Mouse (Mus musculus): ENCODE measurements around the gene Snapc1. TPM values are rescaled to one million over a fixed set of nuclear protein-coding genes. Genes with fewer than 3 reads are reported as not detected.

Snapc1 gene
- polyA plus RNA-seq, 2 experiments from 2014 or later: 19.4 to 24.7 TPM

DNA sequence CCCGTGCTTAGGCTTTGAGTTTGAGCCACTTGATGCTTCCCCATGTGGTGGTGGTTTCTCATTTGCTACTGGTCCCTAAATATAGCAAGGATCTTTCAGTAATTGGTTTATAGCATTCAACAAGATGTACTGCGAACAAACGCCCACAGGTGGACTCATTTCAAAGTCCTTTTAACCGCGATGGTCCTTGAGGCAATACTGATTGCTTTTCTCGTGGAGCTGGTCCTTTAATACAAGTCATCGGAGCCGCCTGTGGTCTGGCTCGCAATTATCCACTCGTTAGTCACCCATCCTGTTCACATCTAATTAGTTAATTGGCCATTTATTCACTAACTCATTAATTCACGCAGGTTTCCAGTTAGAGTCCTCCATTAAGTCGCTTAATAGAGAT is 32.6 kb downstream of the Snapc1 start:
- ATAC-seq: no peak

DNA sequence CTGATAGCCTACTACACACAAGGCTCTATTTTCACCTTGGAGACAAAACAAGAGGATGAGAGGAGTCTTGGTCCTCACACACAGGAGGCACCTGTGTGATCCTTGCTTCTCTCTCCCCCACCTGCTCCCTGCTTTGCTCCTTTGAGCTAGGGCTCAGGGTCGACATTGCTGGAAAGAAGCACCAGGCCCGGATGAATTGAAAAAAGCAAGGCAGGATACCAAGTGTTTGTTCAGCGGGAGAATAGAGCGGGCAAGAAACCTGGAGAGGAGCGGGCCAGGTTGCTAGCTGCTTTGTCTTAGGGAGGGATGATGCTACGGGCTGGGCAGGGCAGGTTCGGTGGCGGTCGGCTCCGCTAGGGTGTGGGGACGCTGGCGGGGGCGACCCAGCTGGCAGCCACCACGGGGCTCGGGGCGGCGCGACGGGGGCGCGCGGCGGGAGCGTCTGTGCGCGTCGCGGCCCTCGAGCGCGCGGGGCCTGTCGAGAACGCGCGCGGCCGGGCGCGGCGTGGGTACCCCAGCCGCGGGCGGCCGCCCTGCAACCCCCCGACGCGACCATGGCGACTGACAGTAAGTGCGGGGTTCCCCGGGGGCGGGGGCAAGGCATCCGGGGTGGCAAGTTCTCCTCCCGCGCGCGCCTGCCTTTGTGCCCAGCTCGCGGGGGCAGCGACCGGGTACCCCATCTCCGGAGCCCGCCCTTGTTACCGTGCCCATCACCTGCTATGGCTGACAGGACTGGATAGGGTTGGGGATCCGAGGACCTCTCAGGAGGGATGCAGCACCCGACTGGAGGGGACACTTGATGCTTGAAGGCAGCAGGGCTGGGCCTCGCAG is 33.2 kb downstream of the Snapc1 start, which contains the start of gene Syt16:
Gene Syt16 (plus strand): TSS at position 365 of the 831 bp plus-strand sequence.
- no peak for ATAC-seq

- no peak for ATAC-seq
Measured at GRCm38 (mm10) chr12:73998128-73998456, 33.8 kb downstream of the Snapc1 start.

DNA sequence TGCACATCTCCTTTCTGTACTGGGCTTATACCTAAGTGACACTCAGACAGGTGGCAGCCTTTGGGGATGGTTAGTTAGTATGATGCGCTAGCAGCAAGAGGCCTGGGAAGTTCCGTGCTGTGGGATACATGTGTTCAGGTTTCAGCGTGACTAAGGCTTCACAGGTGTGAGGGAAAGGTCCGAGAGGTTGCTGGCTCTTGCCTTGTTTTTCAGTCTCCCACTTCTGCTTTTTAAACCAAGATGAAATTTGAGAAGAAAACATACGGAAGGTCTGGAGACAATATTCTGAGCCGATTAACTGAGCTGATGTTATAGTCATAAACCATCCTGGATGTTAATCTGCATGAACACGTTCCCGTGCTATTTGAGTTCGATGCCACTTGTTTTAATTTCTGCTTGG is 38.2 kb downstream of the Snapc1 start:
- ATAC-seq: no peak

GRCm38 (mm10) chr12:74009448-74009911 is 45.2 kb downstream of the Snapc1 start:
- peak; percentile 49 for ATAC-seq

DNA sequence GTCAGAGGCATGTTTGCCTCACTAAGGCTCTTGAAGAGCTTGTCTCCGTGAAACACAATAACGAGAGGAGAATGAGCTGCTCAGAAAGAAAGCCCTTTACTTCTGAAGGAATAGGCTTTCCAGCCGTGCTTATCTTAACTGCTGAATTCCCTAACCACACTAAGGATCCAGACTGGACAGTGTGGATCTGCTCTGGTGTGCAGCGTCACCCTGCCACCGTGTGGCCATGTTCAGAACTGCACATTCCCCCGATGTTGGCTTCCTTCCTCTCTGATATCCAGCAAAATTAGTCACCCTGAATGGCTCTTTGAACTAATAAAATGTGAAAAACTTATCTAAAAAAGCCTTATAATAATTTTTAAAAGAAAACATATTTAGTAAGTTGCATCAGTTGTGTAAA is 49.5 kb downstream of the Snapc1 start:
- peak; percentile 64 for ATAC-seq

DNA sequence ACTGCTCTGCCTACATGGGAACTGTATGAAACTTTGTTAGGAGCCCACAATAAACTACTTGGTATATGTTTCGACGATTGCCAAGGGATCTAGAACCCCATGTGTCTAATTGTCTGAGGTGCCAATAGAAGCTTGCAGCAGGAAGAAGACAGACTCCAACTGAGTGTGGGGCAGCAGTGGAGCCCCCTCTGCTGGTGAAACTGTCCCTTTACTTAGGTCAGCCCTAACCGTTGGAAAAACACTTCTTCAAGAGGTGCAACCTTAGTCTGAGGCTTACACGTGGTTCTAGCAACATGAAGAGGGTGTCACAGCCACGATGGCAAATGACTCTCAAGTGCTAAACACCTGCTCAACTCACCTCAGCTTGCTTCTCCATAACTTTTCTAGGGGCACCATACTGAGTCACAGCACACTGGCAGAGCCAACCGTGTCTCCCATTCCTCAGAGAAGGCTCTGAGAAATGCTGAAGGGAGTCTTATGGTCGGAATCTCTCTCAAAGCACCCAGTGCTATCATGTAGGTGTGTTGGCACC is 50.5 kb downstream of the Snapc1 start:
- no peak for ATAC-seq

- ATAC-seq: no peak
Measured at GRCm38 (mm10) chr12:74015491-74015890, 51.2 kb downstream of the Snapc1 start.

GRCm38 (mm10) chr12:74023260-74023659 is 59.0 kb downstream of the Snapc1 start:
- no peak for ATAC-seq

DNA sequence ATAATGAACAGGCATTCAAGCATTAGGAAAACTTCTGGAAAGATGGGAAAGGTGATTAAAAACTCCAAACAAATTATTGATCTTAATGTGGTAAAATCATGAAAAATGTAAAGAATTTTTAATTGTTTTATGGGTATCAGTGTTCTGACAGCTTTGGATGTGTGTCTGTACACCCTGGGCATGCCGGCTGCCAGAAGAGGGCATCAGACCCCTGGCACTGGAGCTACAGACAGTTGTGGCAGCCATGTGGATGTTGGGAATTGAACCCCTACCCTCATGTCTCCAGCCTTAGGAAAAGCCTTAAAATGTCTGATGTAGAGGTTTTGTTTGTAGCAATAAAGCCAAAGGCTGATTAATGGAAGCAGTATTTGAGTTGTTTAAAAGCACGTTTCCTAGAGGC is 60.6 kb downstream of the Snapc1 start:
- ATAC-seq: no peak

Other genes starting within 250 kb of the Snapc1 start
- gene Hif1a, start 63.1 kb upstream of the Snapc1 start, polyA plus RNA-seq (2017; shearing (Covaris generic)): 10 to 100 TPM; 71.8 to 75.2 TPM
- 10 to 100 TPM; 13.2 to 14.3 TPM for gene Gm49321, start 26.8 kb upstream of the Snapc1 start, polyA plus RNA-seq (2017; shearing (Covaris generic))
- not detected for gene Syt16, start 33.2 kb downstream of the Snapc1 start, polyA plus RNA-seq (2017; shearing (Covaris generic))

Data from CD4-positive, CD25-positive, alpha-beta regulatory T cell, adult 4 months (primary cell).